ENCODE assay signal across 9 mouse cellular contexts in genomic region chr3:145885376-145885775, GRCm38 (mm10). TPM values are rescaled to one million over a fixed set of nuclear protein-coding genes. Genes with fewer than 3 reads are reported as not detected.
A peak's percentile ranks its signal among the peaks of the same experiment; 100 is the strongest.
DNase-seq lines count a peak whose midpoint lies in the region; ATAC-seq and TF ChIP-seq lines count a peak whose summit lies in the region.
"Had no signal": no experiment of that assay in that cellular context is flagged by ENCODE, and none has a peak within 500 bp of the region (broad histone marks: within the 10 kb centered on the region; RNA-seq: fewer than 3 reads in every experiment).

No protein-coding gene starts in this region.

- H3K36me3 ChIP-seq in liver, adult 2 months (ENCODE audit: control insufficient read depth, insufficient read depth, low read length), result no peaks in the 10 kb centered on the region
- H3K36me3 ChIP-seq in embryonic facial prominence, embryonic 15.5 days, result no peaks in the 10 kb centered on the region
- H3K36me3 ChIP-seq in hindbrain, embryonic 15.5 days, result no peaks in the 10 kb centered on the region
- no peaks in the 10 kb centered on the region for H3K36me3 ChIP-seq in liver, embryonic 16.5 days (ENCODE audit: control insufficient read depth, insufficient read depth)
- H3K36me3 ChIP-seq: neural tube, embryonic 12.5 days had no signal

- H3K27me3 ChIP-seq in liver, adult 2 months (ENCODE audit: control insufficient read depth, insufficient read depth, low read length), result no peaks in the 10 kb centered on the region
- no peaks in the 10 kb centered on the region; the same call in 1 of the 2 replicates for H3K27me3 ChIP-seq in embryonic facial prominence, embryonic 15.5 days
- H3K27me3 ChIP-seq in hindbrain, embryonic 15.5 days, result no peaks in the 10 kb centered on the region
- no peaks in the 10 kb centered on the region for H3K27me3 ChIP-seq in liver, embryonic 16.5 days (ENCODE audit: control insufficient read depth, insufficient read depth, low read depth, low read length)
- H3K27me3 ChIP-seq: neural tube, embryonic 12.5 days had no signal

- H3K9me3 ChIP-seq in embryonic facial prominence, embryonic 15.5 days (replicated peaks), result no peaks in the 10 kb centered on the region
- no peaks in the 10 kb centered on the region for H3K9me3 ChIP-seq in hindbrain, embryonic 15.5 days
- H3K9me3 ChIP-seq in liver, embryonic 16.5 days (replicated peaks; ENCODE audit: control insufficient read depth, low read length), result no peaks in the 10 kb centered on the region
- H3K9me3 ChIP-seq: neural tube, embryonic 12.5 days had no signal

- TF ChIP-seq CTCF in liver, adult 2 months (IDR thresholded peaks at IDR 0.05; ENCODE audit: low read depth, low read length), result no peak

- H3K79me2 ChIP-seq in liver, adult 2 months (ENCODE audit: control insufficient read depth, insufficient read depth, low read length), result no peaks in the 10 kb centered on the region

- peak; percentile 35 for DNase-seq in liver, adult 2 months (ENCODE audit: extremely low read depth, low read depth, low spot score)
- DNase-seq in liver, result no peak
- DNase-seq in thymus, adult 18-20 months, result no peak
- DNase-seq in urinary bladder, adult 18-20 months (ENCODE audit: low spot score in 2 of 2), result no peak
- DNase-seq in urinary bladder, postnatal 36 days (ENCODE audit: low spot score in 2 of 2), result no peak

- ATAC-seq in embryonic facial prominence, embryonic 15.5 days (ENCODE audit: insufficient number of reproducible peaks, low FRiP score, low TSS enrichment, low read depth), result no peak
- ATAC-seq in hindbrain, embryonic 15.5 days (ENCODE audit: low FRiP score, low read depth), result peak; percentile 25; the same call in 1 of the 2 replicates
- ATAC-seq in liver, embryonic 16.5 days (ENCODE audit: low read depth), result no peak

- no peak for TF ChIP-seq POLR2A in liver, adult 2 months (IDR thresholded peaks at IDR 0.05; ENCODE audit: extremely low read depth, insufficient read depth, low read length)

- peak overlapping the region; percentile 54 for H3K27ac ChIP-seq in liver, adult 2 months (replicated peaks; ENCODE audit: insufficient read depth, low read depth, low read length)
- H3K27ac ChIP-seq in embryonic facial prominence, embryonic 15.5 days (replicated peaks), result peak overlapping the region; percentile 41
- H3K27ac ChIP-seq in hindbrain, embryonic 15.5 days (replicated peaks), result peak overlapping the region; percentile 63
- peak overlapping the region; percentile 56; the same call in 1 of the 2 replicates for H3K27ac ChIP-seq in liver, embryonic 16.5 days (ENCODE audit: low read length)
- H3K27ac ChIP-seq: neural tube, embryonic 12.5 days had no signal

- H3K4me2 ChIP-seq in embryonic facial prominence, embryonic 15.5 days (replicated peaks), result no peak overlapping the region
- H3K4me2 ChIP-seq in hindbrain, embryonic 15.5 days, result no peak overlapping the region
- no peak overlapping the region for H3K4me2 ChIP-seq in liver, embryonic 16.5 days (ENCODE audit: low read depth, low read length)
- H3K4me2 ChIP-seq: neural tube, embryonic 12.5 days had no signal

- H3K4me3 ChIP-seq in liver, adult 2 months (ENCODE audit: insufficient read depth, low read depth, low read length), result no peak overlapping the region
- H3K4me3 ChIP-seq in embryonic facial prominence, embryonic 15.5 days (replicated peaks), result no peak overlapping the region
- no peak overlapping the region for H3K4me3 ChIP-seq in hindbrain, embryonic 15.5 days
- H3K4me3 ChIP-seq in liver, embryonic 16.5 days (ENCODE audit: low read depth, low read length), result no peak overlapping the region
- H3K4me3 ChIP-seq: neural tube, embryonic 12.5 days had no signal

- WGBS in liver, adult 2 months, result 82% methylated on average over 4 of the region's 4 CpGs
- WGBS in embryonic facial prominence, embryonic 15.5 days, result 52% methylated on average over 4 of the region's 4 CpGs
- WGBS in hindbrain, embryonic 15.5 days, result 59% methylated on average over 4 of the region's 4 CpGs
- 59% methylated on average over 4 of the region's 4 CpGs for WGBS in liver, embryonic 16.5 days (ENCODE audit: insufficient replicate concordance)

- no peak overlapping the region for H3K9ac ChIP-seq in liver, adult 2 months (ENCODE audit: low read depth, low read length)
- no peak overlapping the region for H3K9ac ChIP-seq in embryonic facial prominence, embryonic 15.5 days
- no peak overlapping the region for H3K9ac ChIP-seq in hindbrain, embryonic 15.5 days
- H3K9ac ChIP-seq in liver, embryonic 16.5 days (ENCODE audit: low read depth, low read length), result no peak overlapping the region
- H3K9ac ChIP-seq: neural tube, embryonic 12.5 days had no signal

- H3K4me1 ChIP-seq in liver, adult 2 months (ENCODE audit: control insufficient read depth, insufficient read depth, low read length), result 0 out of 2 replicates have a peak, but pooled peaks cover 2% of the 10 kb centered on the region
- H3K4me1 ChIP-seq in embryonic facial prominence, embryonic 15.5 days, result peaks cover 17% of the 10 kb centered on the region
- peaks cover 25% of the 10 kb centered on the region for H3K4me1 ChIP-seq in hindbrain, embryonic 15.5 days (replicated peaks)
- no peaks in the 10 kb centered on the region; the same call in 1 of the 2 replicates for H3K4me1 ChIP-seq in liver, embryonic 16.5 days (ENCODE audit: control insufficient read depth, low read depth, low read length)

RNA-seq across cellular contexts. Expression of gene Bcl10, which starts 37.2 kb away (rescaled TPM):
- total RNA-seq in liver, adult 2 months (2014; rRNA removed), result 12.0 and 15.3 TPM in 2 replicates
- 4.7 and 5.7 TPM in 2 replicates for polyA plus RNA-seq in liver, adult 2 months (2012; rRNA removed)
- 50.1 and 51.8 TPM in 2 replicates for polyA plus RNA-seq in embryonic facial prominence, embryonic 15.5 days (2015; fragmentation: Nextera tagmentation; extraction: Ambion mirVana)
- 32.3 and 34.8 TPM in 2 replicates for polyA plus RNA-seq in hindbrain, embryonic 15.5 days (2015; fragmentation: Nextera tagmentation; extraction: Ambion mirVana)
- 20.3 and 21.5 TPM in 2 replicates for polyA plus RNA-seq in liver, embryonic 16.5 days (2015; fragmentation: Nextera tagmentation; extraction: Ambion mirVana)

RNA-seq across cellular contexts. Expression of gene 2410004B18Rik, which starts 52.4 kb away (rescaled TPM):
- 6.7 and 8.2 TPM in 2 replicates for total RNA-seq in liver, adult 2 months (2014; rRNA removed)
- 3.6 and 3.7 TPM in 2 replicates for polyA plus RNA-seq in liver, adult 2 months (2012; rRNA removed)
- 49.1 and 49.9 TPM in 2 replicates for polyA plus RNA-seq in embryonic facial prominence, embryonic 15.5 days (2015; fragmentation: Nextera tagmentation; extraction: Ambion mirVana)
- polyA plus RNA-seq in hindbrain, embryonic 15.5 days (2015; fragmentation: Nextera tagmentation; extraction: Ambion mirVana), result 81.0 and 84.4 TPM in 2 replicates
- 10.4 and 11.1 TPM in 2 replicates for polyA plus RNA-seq in liver, embryonic 16.5 days (2015; fragmentation: Nextera tagmentation; extraction: Ambion mirVana)
